Comparison of ENCODE assay signal across 8 mouse cellular contexts in genomic region chr8:70540013-70540506, GRCm38 (mm10). TPM values are rescaled to one million over a fixed set of nuclear protein-coding genes. Genes with fewer than 3 reads are reported as not detected.
A peak's percentile ranks its signal among the peaks of the same experiment; 100 is the strongest.
DNase-seq lines count a peak whose midpoint lies in the region; ATAC-seq and TF ChIP-seq lines count a peak whose summit lies in the region.

No protein-coding gene starts in this region.

- H3K4me1 ChIP-seq in kidney, postnatal 0 days (replicated peaks; ENCODE audit: insufficient read depth, low read length) = 0 out of 2 replicates have a peak, but pooled peaks cover 11% of the 10 kb centered on the region
- H3K4me1 ChIP-seq in embryonic facial prominence, embryonic 13.5 days = peaks cover 35% of the 10 kb centered on the region
- H3K4me1 ChIP-seq in hindbrain, postnatal 0 days (ENCODE audit: insufficient read depth, low read length) = peaks cover 14% of the 10 kb centered on the region; the same call in 1 of the 2 replicates
- H3K4me1 ChIP-seq in midbrain, embryonic 15.5 days = peaks cover 48% of the 10 kb centered on the region

- H3K4me2 ChIP-seq in kidney, postnatal 0 days (ENCODE audit: low read length) = peak overlapping the region; percentile 85
- peak overlapping the region; percentile 96 for H3K4me2 ChIP-seq in embryonic facial prominence, embryonic 13.5 days
- peak overlapping the region; percentile 97 for H3K4me2 ChIP-seq in hindbrain, postnatal 0 days (ENCODE audit: low read depth, low read length)
- H3K4me2 ChIP-seq in midbrain, embryonic 15.5 days = peak overlapping the region; percentile 82

- peak overlapping the region; percentile 73 for H3K4me3 ChIP-seq in kidney, postnatal 0 days (replicated peaks; ENCODE audit: low read depth, low read length)
- peak overlapping the region; percentile 81 for H3K4me3 ChIP-seq in embryonic facial prominence, embryonic 13.5 days
- peak overlapping the region; percentile 82 for H3K4me3 ChIP-seq in hindbrain, postnatal 0 days (ENCODE audit: low read length)
- H3K4me3 ChIP-seq in midbrain, embryonic 15.5 days = peak overlapping the region; percentile 77

- peak overlapping the region; percentile 79 for H3K9ac ChIP-seq in kidney, postnatal 0 days (ENCODE audit: low read depth, low read length)
- H3K9ac ChIP-seq in embryonic facial prominence, embryonic 13.5 days = peak overlapping the region; percentile 93
- peak overlapping the region; percentile 87 for H3K9ac ChIP-seq in hindbrain, postnatal 0 days (replicated peaks; ENCODE audit: low read length)
- H3K9ac ChIP-seq in midbrain, embryonic 15.5 days = peak overlapping the region; percentile 68

- H3K36me3 ChIP-seq in kidney, postnatal 0 days (ENCODE audit: insufficient read depth, low read length) = 0 out of 2 replicates have a peak, but pooled peaks cover 13% of the 10 kb centered on the region
- peaks cover 28% of the 10 kb centered on the region for H3K36me3 ChIP-seq in embryonic facial prominence, embryonic 13.5 days
- H3K36me3 ChIP-seq in hindbrain, postnatal 0 days (ENCODE audit: insufficient read depth, low read length) = peaks cover 8% of the 10 kb centered on the region; the same call in 1 of the 2 replicates
- H3K36me3 ChIP-seq in midbrain, embryonic 15.5 days (replicated peaks) = peaks cover 15% of the 10 kb centered on the region

- peak overlapping the region; percentile 87 for H3K27ac ChIP-seq in kidney, postnatal 0 days
- peak overlapping the region; percentile 92 for H3K27ac ChIP-seq in embryonic facial prominence, embryonic 13.5 days
- peak overlapping the region; percentile 90 for H3K27ac ChIP-seq in hindbrain, postnatal 0 days
- peak overlapping the region; percentile 93; the same call in 1 of the 2 replicates for H3K27ac ChIP-seq in midbrain, embryonic 15.5 days

- H3K27me3 ChIP-seq in kidney, postnatal 0 days (ENCODE audit: insufficient read depth, low read length) = no peaks in the 10 kb centered on the region
- no peaks in the 10 kb centered on the region for H3K27me3 ChIP-seq in embryonic facial prominence, embryonic 13.5 days
- H3K27me3 ChIP-seq in hindbrain, postnatal 0 days (ENCODE audit: insufficient read depth, low read length) = no peaks in the 10 kb centered on the region
- no peaks in the 10 kb centered on the region for H3K27me3 ChIP-seq in midbrain, embryonic 15.5 days (replicated peaks)

- TF ChIP-seq CTCF in kidney, postnatal 0 days (IDR thresholded peaks at IDR 0.05; ENCODE audit: low read depth) = no peak
- no peak for TF ChIP-seq CTCF in hindbrain, postnatal 0 days (IDR thresholded peaks at IDR 0.05; ENCODE audit: low read depth)

- no peaks in the 10 kb centered on the region for H3K9me3 ChIP-seq in kidney, postnatal 0 days (replicated peaks; ENCODE audit: low read length)
- H3K9me3 ChIP-seq in embryonic facial prominence, embryonic 13.5 days = no peaks in the 10 kb centered on the region
- H3K9me3 ChIP-seq in hindbrain, postnatal 0 days (ENCODE audit: low read length) = no peaks in the 10 kb centered on the region
- H3K9me3 ChIP-seq in midbrain, embryonic 15.5 days = no peaks in the 10 kb centered on the region

- no peak for ATAC-seq in kidney, postnatal 0 days (replicated peaks; ENCODE audit: low FRiP score, low read depth)
- ATAC-seq in embryonic facial prominence, embryonic 13.5 days (ENCODE audit: insufficient number of reproducible peaks, insufficient read depth, low FRiP score, low TSS enrichment, low read depth) = no peak
- ATAC-seq in hindbrain, postnatal 0 days = no peak
- ATAC-seq in midbrain, embryonic 15.5 days (replicated peaks) = no peak

- WGBS in kidney, postnatal 0 days = 4% methylated on average over 4 of the region's 4 CpGs
- 5% methylated on average over 4 of the region's 4 CpGs for WGBS in embryonic facial prominence, embryonic 13.5 days
- WGBS in hindbrain, postnatal 0 days = 14% methylated on average over 4 of the region's 4 CpGs
- WGBS in midbrain, embryonic 15.5 days = 11% methylated on average over 4 of the region's 4 CpGs

- DNase-seq in kidney, postnatal 0 days (ENCODE audit: low spot score) = no peak
- DNase-seq in kidney, postnatal 14 days = no peak
- DNase-seq in hindbrain, postnatal 0 days (ENCODE audit: low spot score) = no peak
- no peak for DNase-seq in right cerebral cortex, postnatal 36 days (ENCODE audit: low spot score in 2 of 2)
- no peak for DNase-seq in adipocyte (ENCODE audit: low spot score)
- no peak for DNase-seq in frontal cortex, postnatal 14 days (ENCODE audit: low spot score in 2 of 2)

RNA-seq across cellular contexts. Expression of gene Ell, which starts 0.8 kb away (rescaled TPM):
- 14.9 and 17.1 TPM in 2 replicates for polyA plus RNA-seq in kidney, postnatal 0 days (2015; fragmentation: Nextera tagmentation; extraction: Ambion mirVana)
- polyA plus RNA-seq in embryonic facial prominence, embryonic 13.5 days (2015; fragmentation: Nextera tagmentation; extraction: Ambion mirVana) = 20.6 and 21.3 TPM in 2 replicates
- total RNA-seq in hindbrain, postnatal 0 days (2014; rRNA removed) = 15.6 and 16.7 TPM in 2 replicates
- 10.0 and 10.8 TPM in 2 replicates for polyA plus RNA-seq in hindbrain, postnatal 0 days (2015; fragmentation: Nextera tagmentation; extraction: Ambion mirVana)
- 18.6 and 19.9 TPM in 2 replicates for polyA plus RNA-seq in midbrain, embryonic 15.5 days (2015; fragmentation: Nextera tagmentation; extraction: Ambion mirVana)

RNA-seq across cellular contexts. Expression of gene Kxd1, which starts 12.3 kb away (rescaled TPM):
- 81.3 and 81.8 TPM in 2 replicates for polyA plus RNA-seq in kidney, postnatal 0 days (2015; fragmentation: Nextera tagmentation; extraction: Ambion mirVana)
- 55.4 and 59.9 TPM in 2 replicates for polyA plus RNA-seq in embryonic facial prominence, embryonic 13.5 days (2015; fragmentation: Nextera tagmentation; extraction: Ambion mirVana)
- 48.7 and 56.8 TPM in 2 replicates for total RNA-seq in hindbrain, postnatal 0 days (2014; rRNA removed)
- polyA plus RNA-seq in hindbrain, postnatal 0 days (2015; fragmentation: Nextera tagmentation; extraction: Ambion mirVana) = 53.8 and 56.6 TPM in 2 replicates
- 46.4 and 51.7 TPM in 2 replicates for polyA plus RNA-seq in midbrain, embryonic 15.5 days (2015; fragmentation: Nextera tagmentation; extraction: Ambion mirVana)

RNA-seq across cellular contexts. Expression of gene Fkbp8, which starts 12.5 kb away (rescaled TPM):
- 249 and 255 TPM in 2 replicates for polyA plus RNA-seq in kidney, postnatal 0 days (2015; fragmentation: Nextera tagmentation; extraction: Ambion mirVana)
- polyA plus RNA-seq in embryonic facial prominence, embryonic 13.5 days (2015; fragmentation: Nextera tagmentation; extraction: Ambion mirVana) = 297 and 306 TPM in 2 replicates
- 532 and 593 TPM in 2 replicates for total RNA-seq in hindbrain, postnatal 0 days (2014; rRNA removed)
- 343 and 360 TPM in 2 replicates for polyA plus RNA-seq in hindbrain, postnatal 0 days (2015; fragmentation: Nextera tagmentation; extraction: Ambion mirVana)
- 450 and 462 TPM in 2 replicates for polyA plus RNA-seq in midbrain, embryonic 15.5 days (2015; fragmentation: Nextera tagmentation; extraction: Ambion mirVana)

RNA-seq across cellular contexts. Expression of gene Uba52, which starts 29.5 kb away (rescaled TPM):
- 1,111 and 1,265 TPM in 2 replicates for polyA plus RNA-seq in kidney, postnatal 0 days (2015; fragmentation: Nextera tagmentation; extraction: Ambion mirVana)
- polyA plus RNA-seq in embryonic facial prominence, embryonic 13.5 days (2015; fragmentation: Nextera tagmentation; extraction: Ambion mirVana) = 987 and 1,032 TPM in 2 replicates
- 510 and 535 TPM in 2 replicates for total RNA-seq in hindbrain, postnatal 0 days (2014; rRNA removed)
- polyA plus RNA-seq in hindbrain, postnatal 0 days (2015; fragmentation: Nextera tagmentation; extraction: Ambion mirVana) = 717 and 784 TPM in 2 replicates
- 587 and 620 TPM in 2 replicates for polyA plus RNA-seq in midbrain, embryonic 15.5 days (2015; fragmentation: Nextera tagmentation; extraction: Ambion mirVana)

RNA-seq across cellular contexts. Expression of gene Rex1bd, which starts 33.5 kb away (rescaled TPM):
- polyA plus RNA-seq in kidney, postnatal 0 days (2015; fragmentation: Nextera tagmentation; extraction: Ambion mirVana) = 140 TPM in 2 replicates
- polyA plus RNA-seq in embryonic facial prominence, embryonic 13.5 days (2015; fragmentation: Nextera tagmentation; extraction: Ambion mirVana) = 169 and 178 TPM in 2 replicates
- 140 TPM in 2 replicates for total RNA-seq in hindbrain, postnatal 0 days (2014; rRNA removed)
- 188 and 190 TPM in 2 replicates for polyA plus RNA-seq in hindbrain, postnatal 0 days (2015; fragmentation: Nextera tagmentation; extraction: Ambion mirVana)
- 164 and 169 TPM in 2 replicates for polyA plus RNA-seq in midbrain, embryonic 15.5 days (2015; fragmentation: Nextera tagmentation; extraction: Ambion mirVana)
